8 mouse cellular contexts compared by ENCODE assay signal in the genomic region with DNA sequence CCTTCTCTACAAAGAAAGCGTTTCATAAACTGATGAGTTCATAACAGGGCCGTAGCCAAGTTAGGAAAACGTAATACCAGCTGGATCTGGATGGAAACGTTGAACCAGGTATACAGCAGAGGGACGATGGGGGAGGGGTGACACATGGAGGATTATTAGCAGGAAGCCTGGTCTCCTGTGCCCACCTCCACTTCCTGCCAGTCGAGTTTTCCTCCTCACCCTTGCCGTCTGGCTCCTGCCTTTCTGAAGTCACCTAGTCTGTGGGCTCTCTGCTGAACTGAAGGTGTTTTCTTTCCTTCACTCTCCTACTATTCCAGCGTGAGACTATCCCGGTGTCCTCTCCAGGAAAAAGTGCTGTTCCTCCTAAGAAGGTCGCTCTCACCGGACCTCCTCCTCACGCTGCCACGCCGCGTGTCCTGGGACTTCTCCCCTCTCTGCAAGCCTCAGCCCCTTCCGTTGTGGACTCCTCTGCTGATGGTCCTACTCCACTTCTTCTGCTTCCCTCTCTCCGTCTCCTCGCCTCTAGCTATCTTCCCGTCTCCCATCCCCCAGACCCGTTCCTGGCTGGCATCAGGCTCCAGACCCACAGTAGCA. TPM values are rescaled to one million over a fixed set of nuclear protein-coding genes. Genes with fewer than 3 reads are reported as not detected.
DNase-seq lines count a peak whose midpoint lies in the region; ATAC-seq and TF ChIP-seq lines count a peak whose summit lies in the region.

No protein-coding gene starts in this region.

- WGBS in lung, embryonic 14.5 days, result 26% methylated on average over 20 of the region's 20 CpGs
- WGBS in embryonic facial prominence, embryonic 10.5 days, result 36% methylated on average over 20 of the region's 20 CpGs
- 27% methylated on average over 20 of the region's 20 CpGs for WGBS in liver, embryonic 15.5 days (ENCODE audit: insufficient replicate concordance)

- peak; percentile 43 for DNase-seq in lung, embryonic 14.5 days
- DNase-seq in lung, postnatal 14 days, result no peak
- DNase-seq in embryonic facial prominence, embryonic 10.5 days (ENCODE audit: low spot score), result peak; percentile 51
- DNase-seq in heart, postnatal 4 days, result peak; percentile 23
- no peak for DNase-seq in layer of hippocampus, adult 8-10 months (ENCODE audit: low spot score in 2 of 2)
- no peak for DNase-seq in right cerebral cortex, postnatal 14 days
- DNase-seq in frontal cortex, postnatal 14 days (ENCODE audit: low spot score in 2 of 2), result no peak

- TF ChIP-seq CTCF in lung, embryonic 14.5 days (IDR thresholded peaks at IDR 0.05; ENCODE audit: low read depth), result no peak

- H3K4me3 ChIP-seq in lung, embryonic 14.5 days (ENCODE audit: low read depth, low read length), result peak overlapping the region; percentile 30
- peak overlapping the region; percentile 47 for H3K4me3 ChIP-seq in embryonic facial prominence, embryonic 10.5 days
- peak overlapping the region; percentile 12; the same call in 1 of the 2 replicates for H3K4me3 ChIP-seq in liver, embryonic 15.5 days (replicated peaks)

- H3K9me3 ChIP-seq in lung, embryonic 14.5 days (ENCODE audit: low read depth, low read length), result no peaks in the 10 kb centered on the region
- H3K9me3 ChIP-seq in embryonic facial prominence, embryonic 10.5 days, result no peaks in the 10 kb centered on the region
- no peaks in the 10 kb centered on the region for H3K9me3 ChIP-seq in liver, embryonic 15.5 days (replicated peaks)

- H3K4me2 ChIP-seq in lung, embryonic 14.5 days, result peak overlapping the region; percentile 63
- H3K4me2 ChIP-seq in liver, embryonic 15.5 days, result peak overlapping the region; percentile 51

- no peak overlapping the region; the same call in 1 of the 2 replicates for H3K27ac ChIP-seq in lung, embryonic 14.5 days (ENCODE audit: low read depth)
- peak overlapping the region; percentile 67 for H3K27ac ChIP-seq in embryonic facial prominence, embryonic 10.5 days (replicated peaks)
- no peak overlapping the region for H3K27ac ChIP-seq in liver, embryonic 15.5 days (replicated peaks)

- H3K4me1 ChIP-seq in lung, embryonic 14.5 days (ENCODE audit: insufficient read depth), result peaks cover 4% of the 10 kb centered on the region; the same call in 1 of the 2 replicates
- H3K4me1 ChIP-seq in embryonic facial prominence, embryonic 10.5 days, result peaks cover 14% of the 10 kb centered on the region
- peaks cover 50% of the 10 kb centered on the region for H3K4me1 ChIP-seq in liver, embryonic 15.5 days (replicated peaks)

- no peaks in the 10 kb centered on the region for H3K27me3 ChIP-seq in lung, embryonic 14.5 days (ENCODE audit: insufficient read depth, low read length)
- peaks cover 7% of the 10 kb centered on the region; the same call in 1 of the 2 replicates for H3K27me3 ChIP-seq in embryonic facial prominence, embryonic 10.5 days (replicated peaks; ENCODE audit: low read depth, poor library complexity, severe bottlenecking)
- H3K27me3 ChIP-seq in liver, embryonic 15.5 days, result no peaks in the 10 kb centered on the region

- ATAC-seq in lung, embryonic 14.5 days (ENCODE audit: insufficient read depth), result peak; percentile 55
- ATAC-seq in liver, embryonic 15.5 days (ENCODE audit: insufficient read depth), result no peak

- peak overlapping the region; percentile 35 for H3K9ac ChIP-seq in lung, embryonic 14.5 days
- no peak overlapping the region for H3K9ac ChIP-seq in liver, embryonic 15.5 days

- H3K36me3 ChIP-seq in lung, embryonic 14.5 days (ENCODE audit: insufficient read depth), result no peaks in the 10 kb centered on the region
- H3K36me3 ChIP-seq in embryonic facial prominence, embryonic 10.5 days (replicated peaks), result no peaks in the 10 kb centered on the region
- H3K36me3 ChIP-seq in liver, embryonic 15.5 days (replicated peaks), result no peaks in the 10 kb centered on the region

RNA-seq across cellular contexts. Expression of gene Eid1, which starts 12.3 kb away (rescaled TPM):
- polyA plus RNA-seq in lung, embryonic 14.5 days (2014; fragmentation: Nextera tagmentation; extraction: Ambion mirVana), result 150 and 164 TPM in 2 replicates
- 127 and 136 TPM in 2 replicates for polyA plus RNA-seq in embryonic facial prominence, embryonic 10.5 days (2016; fragmentation: Nextera tagmentation; extraction: Ambion mirVana)
- 100 to 1,000 TPM in 1 of 2 experiments, 10 to 100 TPM in 1; 96.5 to 104 TPM for total RNA-seq in heart, postnatal 4 days (2021)
- polyA plus RNA-seq in liver, embryonic 15.5 days (2015; fragmentation: Nextera tagmentation; extraction: Ambion mirVana), result 34.4 and 37.1 TPM in 2 replicates
- 100 to 1,000 TPM; 230 to 253 (median 230) TPM for total RNA-seq in layer of hippocampus, adult 8-10 months (2022)

RNA-seq across cellular contexts. Expression of gene Cep152, which starts 35.7 kb away (rescaled TPM):
- polyA plus RNA-seq in lung, embryonic 14.5 days (2014; fragmentation: Nextera tagmentation; extraction: Ambion mirVana), result 7.7 and 9.4 TPM in 2 replicates
- 11.5 and 12.4 TPM in 2 replicates for polyA plus RNA-seq in embryonic facial prominence, embryonic 10.5 days (2016; fragmentation: Nextera tagmentation; extraction: Ambion mirVana)
- total RNA-seq in heart, postnatal 4 days (2021), result 1 to 10 TPM; 4.8 to 4.9 TPM
- polyA plus RNA-seq in liver, embryonic 15.5 days (2015; fragmentation: Nextera tagmentation; extraction: Ambion mirVana), result 4.2 and 4.5 TPM in 2 replicates
- 1 to 10 TPM; 3.4 to 4.2 (median 3.9) TPM for total RNA-seq in layer of hippocampus, adult 8-10 months (2022)

Comparison
In these comparisons a context has a peak if more than half of its experiments do, and no peak if none do; other contexts are left out.
1. DNase-seq: peak in lung, embryonic 14.5 days (single experiment), embryonic facial prominence, embryonic 10.5 days (single experiment) and heart, postnatal 4 days (single experiment); none in lung, postnatal 14 days (single experiment), layer of hippocampus, adult 8-10 months (0 of 2), right cerebral cortex, postnatal 14 days (single experiment) and frontal cortex, postnatal 14 days (0 of 2).
2. Peak in every context shown above with its lines, with median percentiles within 50 percentile points of each other: H3K4me3 ChIP-seq.